Comparison of ENCODE assay signal across 11 mouse cellular contexts in the genomic region with DNA sequence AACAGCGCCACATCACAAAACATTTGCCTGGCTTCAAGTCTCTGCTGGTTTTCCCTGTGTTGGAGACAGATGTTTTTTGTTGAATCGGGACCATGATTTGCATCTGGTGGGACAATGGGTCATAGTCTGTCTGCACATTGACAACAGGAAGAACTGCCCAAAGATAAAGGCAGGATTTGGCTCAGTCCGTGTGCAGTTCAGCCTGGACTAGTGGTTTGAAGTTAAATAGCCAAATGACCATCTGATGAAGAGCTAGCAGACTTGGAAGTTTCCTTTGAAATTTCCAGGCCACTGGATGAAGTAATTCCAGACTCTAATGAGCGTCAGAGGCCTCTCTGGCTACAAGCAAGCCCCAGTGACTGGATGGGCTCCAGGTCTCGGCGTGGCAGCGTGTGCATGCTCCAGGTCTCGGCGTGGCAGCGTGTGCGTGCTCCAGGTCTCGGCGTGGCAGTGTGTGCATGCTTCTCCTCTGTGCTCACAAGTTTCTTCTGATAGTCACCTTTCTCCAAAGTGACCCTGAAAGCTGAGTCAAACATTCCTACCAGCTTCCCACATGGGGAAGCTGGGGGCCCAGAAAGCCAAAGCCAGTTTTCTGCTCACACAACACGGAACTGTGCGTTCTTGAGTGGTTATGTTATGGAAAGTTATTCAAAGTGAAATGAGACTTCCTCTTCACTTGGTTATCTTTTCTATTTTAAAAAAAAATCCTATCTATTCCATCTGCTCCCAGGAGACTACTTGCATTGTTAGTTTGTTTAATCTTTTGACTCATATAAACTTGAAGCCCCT. TPM values are rescaled to one million over a fixed set of nuclear protein-coding genes. Genes with fewer than 3 reads are reported as not detected.
DNase-seq lines count a peak whose midpoint lies in the region; ATAC-seq and TF ChIP-seq lines count a peak whose summit lies in the region.
"Had no signal": no experiment of that assay in that cellular context is flagged by ENCODE, and none has a peak within 500 bp of the region (broad histone marks: within the 10 kb centered on the region; RNA-seq: fewer than 3 reads in every experiment).

No protein-coding gene starts in this region.

- H3K79me2 ChIP-seq in MEL (ENCODE audit: control insufficient read depth, insufficient read depth, low read length, poor library complexity), result no peaks in the 10 kb centered on the region

- no peaks in the 10 kb centered on the region for H3K36me3 ChIP-seq in heart, embryonic 11.5 days (ENCODE audit: control insufficient read depth, insufficient read depth, low read length)
- peaks cover 0 to 2% of the 10 kb centered on the region in 2 experiments; a peak in 2 of 4 replicates for H3K36me3 ChIP-seq in MEL (ENCODE audit: control insufficient read depth in 1 of 2, insufficient read depth in 2 of 2, low read length in 2 of 2)
- no peaks in the 10 kb centered on the region for H3K36me3 ChIP-seq in heart, embryonic 12.5 days
- H3K36me3 ChIP-seq in liver, embryonic 14.5 days (replicated peaks; ENCODE audit: control insufficient read depth, insufficient read depth, low read depth), result no peaks in the 10 kb centered on the region
- H3K36me3 ChIP-seq: midbrain, embryonic 15.5 days had no signal

- no peak for TF ChIP-seq EP300 in MEL (IDR thresholded peaks at IDR 0.05; ENCODE audit: low read depth in 1 of 2, low read length in 2 of 2)
- TF ChIP-seq EP300 in liver, embryonic 14.5 days (IDR thresholded peaks at IDR 0.05; ENCODE audit: low read depth), result no peak

- H3K27me3 ChIP-seq in heart, embryonic 11.5 days (ENCODE audit: control insufficient read depth, insufficient read depth, low read length), result no peaks in the 10 kb centered on the region
- no peaks in the 10 kb centered on the region for H3K27me3 ChIP-seq in MEL (ENCODE audit: control insufficient read depth in 1 of 2, insufficient read depth in 2 of 2, low read length in 2 of 2)
- H3K27me3 ChIP-seq in heart, embryonic 12.5 days (replicated peaks), result no peaks in the 10 kb centered on the region
- no peaks in the 10 kb centered on the region for H3K27me3 ChIP-seq in liver, embryonic 14.5 days (ENCODE audit: control insufficient read depth, insufficient read depth, low read length)
- H3K27me3 ChIP-seq: midbrain, embryonic 15.5 days had no signal

- no peak overlapping the region for H3K9ac ChIP-seq in heart, embryonic 11.5 days (ENCODE audit: low read depth, low read length)
- no peak overlapping the region for H3K9ac ChIP-seq in MEL (ENCODE audit: control insufficient read depth, low read depth, low read length, poor library complexity, severe bottlenecking)
- H3K9ac ChIP-seq in heart, embryonic 12.5 days, result no peak overlapping the region
- peak overlapping the region; percentile 13 for H3K9ac ChIP-seq in liver, embryonic 14.5 days (replicated peaks)
- H3K9ac ChIP-seq: midbrain, embryonic 15.5 days had no signal

- 79% methylated on average over 15 of the region's 15 CpGs for WGBS in heart, embryonic 11.5 days (ENCODE audit: insufficient replicate concordance)
- WGBS in heart, embryonic 12.5 days, result 77% methylated on average over 15 of the region's 15 CpGs
- 76% methylated on average over 15 of the region's 15 CpGs for WGBS in liver, embryonic 14.5 days (ENCODE audit: insufficient replicate concordance)

- ATAC-seq in heart, embryonic 11.5 days (replicated peaks; ENCODE audit: insufficient number of reproducible peaks, low FRiP score, low TSS enrichment), result no peak
- no peak for ATAC-seq in heart, embryonic 12.5 days (ENCODE audit: insufficient number of reproducible peaks, low FRiP score)
- ATAC-seq in liver, embryonic 14.5 days (ENCODE audit: insufficient read depth), result no peak
- ATAC-seq: inflammation-experienced regulatory T-cells, adult 6 months; midbrain, embryonic 15.5 days had no signal

- no peak overlapping the region for H3K27ac ChIP-seq in heart, embryonic 11.5 days (ENCODE audit: low read depth, low read length)
- no peak overlapping the region for H3K27ac ChIP-seq in MEL (ENCODE audit: control insufficient read depth, low read depth, low read length)
- H3K27ac ChIP-seq in heart, embryonic 12.5 days (ENCODE audit: poor library complexity, severe bottlenecking), result peak overlapping the region; percentile 58
- peak overlapping the region; percentile 99 for H3K27ac ChIP-seq in liver, embryonic 14.5 days
- H3K27ac ChIP-seq: midbrain, embryonic 15.5 days had no signal

- DNase-seq in heart, adult 11 months, result peak; percentile 98
- DNase-seq in MEL (ENCODE audit: low read depth, low spot score), result no peak
- no peak for DNase-seq in liver, embryonic 14.5 days (ENCODE audit: low read depth in 3 of 3, low spot score in 3 of 3)
- no peak for DNase-seq in spleen, postnatal 4 days (ENCODE audit: low spot score in 2 of 2)
- DNase-seq in thymus, adult 18-20 months, result no peak
- no peak for DNase-seq in cerebellum, adult 18-20 months
- DNase-seq: embryo, embryonic 11 days had no signal

- H3K9me3 ChIP-seq in heart, embryonic 11.5 days (replicated peaks; ENCODE audit: control insufficient read depth, low read length), result no peaks in the 10 kb centered on the region
- H3K9me3 ChIP-seq in MEL (replicated peaks; ENCODE audit: insufficient read depth, low read length), result no peaks in the 10 kb centered on the region
- no peaks in the 10 kb centered on the region for H3K9me3 ChIP-seq in heart, embryonic 12.5 days (replicated peaks)
- no peaks in the 10 kb centered on the region for H3K9me3 ChIP-seq in liver, embryonic 14.5 days (ENCODE audit: control insufficient read depth, low read length)
- H3K9me3 ChIP-seq: midbrain, embryonic 15.5 days had no signal

- H3K4me1 ChIP-seq in heart, embryonic 11.5 days (ENCODE audit: control insufficient read depth, insufficient read depth, low read length), result no peaks in the 10 kb centered on the region
- H3K4me1 ChIP-seq in MEL (ENCODE audit: control insufficient read depth in 1 of 2, insufficient read depth in 2 of 2, low read length in 2 of 2), result peaks cover 3 to 6% of the 10 kb centered on the region in 2 experiments
- peaks cover 6% of the 10 kb centered on the region; the same call in 1 of the 2 replicates for H3K4me1 ChIP-seq in heart, embryonic 12.5 days (replicated peaks)
- H3K4me1 ChIP-seq in liver, embryonic 14.5 days (replicated peaks; ENCODE audit: control insufficient read depth in 2 of 2, insufficient read depth in 2 of 2, low read length in 1 of 2), result peaks cover 54 to 60% of the 10 kb centered on the region in 2 experiments

- TF ChIP-seq CTCF in MEL (IDR thresholded peaks at IDR 0.05 in 2 of 3, conservative IDR thresholded peaks at IDR 0.05 in 1 of 3; ENCODE audit: control insufficient read depth in 1 of 3, insufficient read depth in 1 of 3, low read depth in 2 of 3, low read length in 3 of 3, poor library complexity in 1 of 3, severe bottlenecking in 1 of 3), result no peak
- no peak for TF ChIP-seq CTCF in liver, embryonic 14.5 days (IDR thresholded peaks at IDR 0.05; ENCODE audit: low read depth)

- H3K4me2 ChIP-seq in heart, embryonic 11.5 days, result no peak overlapping the region
- no peak overlapping the region for H3K4me2 ChIP-seq in heart, embryonic 12.5 days
- 0 out of 2 replicates have a peak overlapping the region, but pooled peaks have one; percentile 7 for H3K4me2 ChIP-seq in liver, embryonic 14.5 days (ENCODE audit: low read depth)
- H3K4me2 ChIP-seq: midbrain, embryonic 15.5 days had no signal

- TF ChIP-seq RAD21 in MEL (IDR thresholded peaks at IDR 0.05; ENCODE audit: low read depth, low read length), result no peak

- no peak overlapping the region for H3K4me3 ChIP-seq in heart, embryonic 11.5 days (ENCODE audit: low read depth, low read length)
- no peak overlapping the region for H3K4me3 ChIP-seq in MEL (ENCODE audit: control insufficient read depth in 1 of 2, insufficient read depth in 1 of 2, low read depth in 2 of 2, low read length in 2 of 2)
- no peak overlapping the region for H3K4me3 ChIP-seq in heart, embryonic 12.5 days
- no peak overlapping the region for H3K4me3 ChIP-seq in liver, embryonic 14.5 days (ENCODE audit: insufficient read depth in 1 of 2, low read depth in 2 of 2, low read length in 2 of 2)
- H3K4me3 ChIP-seq: midbrain, embryonic 15.5 days had no signal

- no peak for TF ChIP-seq POLR2A in MEL (IDR thresholded peaks at IDR 0.05; ENCODE audit: control insufficient read depth in 1 of 2, insufficient read depth in 1 of 2, low read depth in 1 of 2, low read length in 2 of 2, poor library complexity in 1 of 2)

TF ChIP-seq in MEL, 35 proteins besides CTCF, POLR2A, EP300 and RAD21:
- TF ChIP-seq ZNF384 (IDR thresholded peaks at IDR 0.05; ENCODE audit: low read depth, low read length) (0 out of 2 replicates have a peak, but pooled peaks have one; percentile 45), ELF1 (IDR thresholded peaks at IDR 0.05; ENCODE audit: low read depth, low read length) (no peak)

RNA-seq across cellular contexts. Expression of a gene that starts 56.3 kb away (rescaled TPM):
- 37.3 and 41.7 TPM in 2 replicates for polyA plus RNA-seq in heart, embryonic 11.5 days (2014; fragmentation: Nextera tagmentation; extraction: Ambion mirVana)
- 0.10 and 0.12 TPM in 2 replicates for total RNA-seq in MEL (2012; rRNA removed)
- polyA plus RNA-seq in MEL (2012; ENCODE audit: insufficient read depth in 1 of 2, insufficient read length in 2 of 2, low read depth in 1 of 2, low replicate concordance in 2 of 2, missing spikeins in 1 of 2), result under 1 TPM in 1 of 2 experiments, not detected in 1; 0.15 TPM
- 46.9 and 49.0 TPM in 2 replicates for polyA plus RNA-seq in heart, embryonic 12.5 days (2016; fragmentation: Nextera tagmentation; extraction: Ambion mirVana)
- 16.5 TPM in 2 replicates for polyA plus RNA-seq in liver, embryonic 14.5 days (2012; rRNA removed)
- 32.7 and 34.0 TPM in 2 replicates for polyA plus RNA-seq in liver, embryonic 14.5 days (2014; fragmentation: Nextera tagmentation; extraction: Ambion mirVana)

Comparison
In these comparisons a context has a peak if more than half of its experiments do, and no peak if none do; other contexts are left out.
1. H3K27ac ChIP-seq: peak in heart, embryonic 12.5 days (single experiment) and liver, embryonic 14.5 days (single experiment); none in heart, embryonic 11.5 days (single experiment) and MEL (single experiment).
2. RNA of a gene that starts 56.3 kb away (polyA plus RNA-seq): 46.9 to 49.0 TPM in heart, embryonic 12.5 days, 37.3 to 41.7 TPM in heart, embryonic 11.5 days and 16.5 to 34.0 TPM in liver, embryonic 14.5 days; 0.15 TPM in MEL; every median in the first group is over 10 times any median in the second.